Mouse (Mus musculus) neural tube, embryonic 14.5 days (tissue): ENCODE measurements around the gene Rac2. TPM values are rescaled to one million over a fixed set of nuclear protein-coding genes. Genes with fewer than 3 reads are reported as not detected.

Experiments used
- ATAC-seq: fragments of 200-750 bp; cut with Nextera tagmentation; 2 replicates; pipeline ENCODE4 v1.8.0; 2017; ENCODE audit warnings: low read depth, mild to moderate bottlenecking, moderate TSS enrichment, moderate library complexity
- H3K27ac ChIP-seq: fragments of 300-500 bp; sonication (generic); 2 replicates; pipeline ENCODE4 v1.5.1; 2014; ENCODE audit warnings: low read depth, mild to moderate bottlenecking, control low read depth, low read length, moderate library complexity, mixed read lengths
- H3K27me3 ChIP-seq: fragments of 300-500 bp; sonication (generic); 2 replicates; pipeline ENCODE4 v1.6.1; 2014; ENCODE audit warnings: low read length; ENCODE audit not compliant: control insufficient read depth, insufficient read depth
- H3K36me3 ChIP-seq: fragments of 300-500 bp; sonication (generic); 2 replicates; pipeline ENCODE4 v1.6.1; 2014; ENCODE audit warnings: low read length, mixed read lengths; ENCODE audit not compliant: control insufficient read depth, insufficient read depth
- H3K4me1 ChIP-seq: fragments of 300-500 bp; sonication (generic); 2 replicates; pipeline ENCODE4 v1.6.1; 2014; ENCODE audit warnings: low read length; ENCODE audit not compliant: control insufficient read depth, insufficient read depth
- H3K4me2 ChIP-seq: fragments of 300-500 bp; sonication (generic); 2 replicates; pipeline ENCODE4 v1.6.1; 2014; ENCODE audit warnings: mild to moderate bottlenecking, low read depth, low read length, control low read depth
- H3K4me3 ChIP-seq: fragments of 300-500 bp; sonication (generic); 2 replicates; pipeline ENCODE4 v1.5.1; 2014; ENCODE audit warnings: low read depth, low read length, control low read depth, mixed read lengths
- H3K9ac ChIP-seq: fragments of 300-500 bp; sonication (generic); replicated peaks from 2 replicates; pipeline ENCODE4 v1.6.1; 2014; ENCODE audit warnings: low read depth, mild to moderate bottlenecking, control low read depth, low read length, mixed read lengths
- H3K9me3 ChIP-seq: fragments of 300-500 bp; sonication (generic); 2 replicates; pipeline ENCODE4 v1.6.1; 2016; ENCODE audit warnings: low read length; ENCODE audit not compliant: control insufficient read depth
- WGBS: fragments of 180-500 bp; shearing (Covaris S2); extraction: QIAGEN DNeasy Blood & Tissue Kit; methylation state at CpG from one replicate; pipeline ENCODE4 v1.1.7; 2014; 5-methylcytosine and 5-hydroxymethylcytosine counted together
- polyA plus RNA-seq: library from polyadenylated mRNA; unstranded; fragments of >200 nt; fragmentation: Nextera tagmentation; extraction: Ambion mirVana; gene quantifications from 2 replicates; pipeline ENCODE4 v1.2.1, GENCODE M21; 2014

The Rac2 gene
- polyA plus RNA-seq, 1 experiment from 2014 or later, result 6.9 TPM

DNA sequence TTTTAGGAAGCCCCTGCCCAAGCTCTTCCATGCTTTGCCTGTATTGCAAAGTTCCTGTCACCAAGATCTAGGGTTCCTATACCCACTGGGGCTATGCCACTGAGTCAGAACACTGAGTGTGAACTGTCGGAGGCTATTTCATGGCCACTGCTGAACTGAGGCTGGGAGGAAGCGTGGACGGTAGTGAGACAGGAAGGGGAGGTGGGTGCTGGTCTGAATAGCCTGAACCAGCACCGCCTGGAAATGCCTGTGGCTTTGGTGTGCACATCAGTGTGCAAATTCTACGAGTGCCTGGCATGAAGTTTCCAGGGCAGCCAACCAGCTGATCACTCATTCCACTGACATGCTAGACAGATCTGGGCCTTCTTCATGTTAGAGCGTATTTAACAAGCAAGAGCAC is 50.7 kb downstream of the Rac2 start:
- H3K27ac ChIP-seq, result no peak overlapping the region
- no peaks in the 10 kb centered on the region for H3K27me3 ChIP-seq
- H3K9me3 ChIP-seq, result no peaks in the 10 kb centered on the region
- no peaks in the 10 kb centered on the region for H3K36me3 ChIP-seq
- H3K4me1 ChIP-seq, result no peaks in the 10 kb centered on the region
- no peak overlapping the region for H3K4me3 ChIP-seq
- ATAC-seq, result no peak
- WGBS, result 76% methylated on average over 6 of the region's 6 CpGs
- no peak overlapping the region for H3K4me2 ChIP-seq
- no peak overlapping the region for H3K9ac ChIP-seq

GRCm38 (mm10) chr15:78521331-78521730 is 51.3 kb downstream of the Rac2 start:
- Histone ChIP-seq H3K4me1 (no peaks in the 10 kb centered on the region), H3K9ac (no peak overlapping the region), H3K4me3 (no peak overlapping the region), H3K27ac (no peak overlapping the region), H3K27me3 (no peaks in the 10 kb centered on the region), H3K4me2 (no peak overlapping the region), H3K36me3 (no peaks in the 10 kb centered on the region), H3K9me3 (no peaks in the 10 kb centered on the region)
- WGBS, result 73% methylated on average over 8 of the region's 8 CpGs
- ATAC-seq, result no peak

DNA sequence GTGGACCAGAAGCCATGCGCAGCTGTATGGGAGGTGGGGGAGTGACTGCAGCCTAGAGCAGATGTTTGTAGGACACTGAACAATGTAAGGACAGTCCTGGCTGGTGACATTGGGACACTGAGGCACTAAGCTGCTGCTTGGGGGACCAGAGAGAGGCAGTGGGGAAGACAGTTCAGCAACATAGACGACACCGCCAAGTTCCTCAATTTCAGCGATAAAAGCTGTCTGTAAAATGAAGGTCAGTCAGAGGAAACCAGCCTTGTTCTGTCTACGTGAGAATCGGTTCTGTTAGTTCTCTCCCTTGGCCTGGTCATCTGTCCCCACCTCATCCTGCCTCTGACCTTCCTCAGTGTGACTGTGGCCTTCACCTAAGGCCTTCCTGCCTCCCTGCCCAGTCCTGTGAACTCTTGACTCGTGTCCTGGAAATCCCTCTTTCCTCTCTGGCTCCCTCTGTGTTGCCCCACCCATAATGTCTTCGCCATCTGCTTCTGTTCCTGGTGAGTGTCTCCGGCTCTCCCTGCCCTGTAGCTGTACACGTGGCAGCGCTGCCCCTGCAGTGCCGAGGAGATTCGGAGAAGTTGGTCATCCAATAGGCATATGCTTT is 52.4 kb downstream of the Rac2 start:
- Histone ChIP-seq H3K4me3 (no peak overlapping the region), H3K36me3 (no peaks in the 10 kb centered on the region), H3K4me1 (no peaks in the 10 kb centered on the region), H3K9ac (no peak overlapping the region), H3K27ac (no peak overlapping the region), H3K27me3 (no peaks in the 10 kb centered on the region), H3K9me3 (no peaks in the 10 kb centered on the region), H3K4me2 (no peak overlapping the region)
- WGBS, result 74% methylated on average over 13 of the region's 13 CpGs
- ATAC-seq, result no peak

GRCm38 (mm10) chr15:78518221-78518620 is 54.4 kb downstream of the Rac2 start:
- Histone ChIP-seq H3K4me2 (no peak overlapping the region), H3K27me3 (no peaks in the 10 kb centered on the region), H3K36me3 (no peaks in the 10 kb centered on the region), H3K9me3 (no peaks in the 10 kb centered on the region), H3K27ac (no peak overlapping the region), H3K9ac (no peak overlapping the region), H3K4me3 (no peak overlapping the region), H3K4me1 (no peaks in the 10 kb centered on the region)
- WGBS, result 70% methylated on average over 7 of the region's 7 CpGs
- ATAC-seq, result no peak

DNA sequence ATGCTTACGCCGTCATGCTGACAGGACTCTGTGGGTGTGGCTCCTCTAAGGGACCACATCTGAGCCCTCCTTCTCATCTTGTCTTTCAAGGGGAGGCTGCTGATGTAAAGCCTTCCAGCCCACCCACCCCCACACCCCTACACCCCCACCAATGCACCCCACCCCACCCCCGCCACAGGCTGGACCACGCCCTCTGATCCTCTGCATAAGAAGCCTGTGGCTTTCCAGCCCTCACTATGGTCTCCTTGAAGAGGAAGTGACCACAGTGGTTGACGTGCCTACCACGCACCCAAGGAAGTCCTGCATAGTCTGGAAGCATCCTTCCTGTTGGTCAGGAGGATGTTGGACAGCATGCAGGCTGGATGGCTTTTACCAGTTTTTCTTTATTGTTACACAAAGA is 56.8 kb downstream of the Rac2 start:
- no peak overlapping the region for H3K9ac ChIP-seq
- H3K9me3 ChIP-seq, result no peaks in the 10 kb centered on the region
- no peaks in the 10 kb centered on the region for H3K4me1 ChIP-seq
- H3K27me3 ChIP-seq, result no peaks in the 10 kb centered on the region
- 90% methylated on average over 6 of the region's 6 CpGs for WGBS
- H3K4me3 ChIP-seq, result no peak overlapping the region
- H3K36me3 ChIP-seq, result no peaks in the 10 kb centered on the region
- H3K4me2 ChIP-seq, result no peak overlapping the region
- no peak overlapping the region for H3K27ac ChIP-seq
- ATAC-seq, result no peak

DNA sequence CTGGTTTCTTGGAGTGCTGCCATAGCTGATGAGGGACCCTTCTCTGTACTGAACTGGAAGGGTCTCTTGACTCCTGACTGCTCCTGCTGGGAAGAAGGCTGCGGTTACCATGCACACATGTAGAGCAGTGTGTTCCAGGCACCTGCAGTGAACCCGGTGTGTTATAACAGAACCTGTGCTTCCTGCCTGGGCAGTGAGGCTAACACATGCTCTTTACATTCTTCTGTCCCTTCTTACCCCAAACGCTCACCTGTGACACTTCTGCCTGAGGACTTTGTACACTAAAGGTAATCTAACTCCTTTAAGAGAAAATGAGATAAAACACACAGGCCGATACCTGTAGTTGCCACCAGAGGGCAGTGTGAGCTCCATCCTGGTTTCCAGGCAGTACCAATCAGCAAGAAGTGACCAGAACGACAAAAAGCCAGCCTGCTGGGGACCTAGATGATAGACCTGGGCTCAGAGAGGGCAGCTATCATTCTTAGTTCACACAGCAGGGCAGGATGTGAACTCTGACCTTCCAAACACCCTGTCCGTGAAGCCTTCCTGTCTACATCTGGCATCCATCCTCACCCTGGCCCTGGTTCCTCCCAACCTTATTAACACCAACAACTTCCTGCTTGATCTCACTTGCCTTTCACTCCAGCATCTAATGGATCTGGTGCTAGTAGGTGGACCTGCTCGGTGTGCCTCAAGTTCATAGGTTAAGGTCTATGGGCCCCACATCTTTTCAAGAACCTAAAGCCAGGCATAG is 58.0 kb downstream of the Rac2 start:
- 36% methylated on average over 7 of the region's 7 CpGs for WGBS
- peak; percentile 46; the same call in 1 of the 2 replicates for ATAC-seq
- H3K4me1 ChIP-seq, result no peaks in the 10 kb centered on the region
- no peak overlapping the region for H3K4me3 ChIP-seq
- H3K9me3 ChIP-seq, result no peaks in the 10 kb centered on the region
- H3K9ac ChIP-seq, result no peak overlapping the region
- H3K27ac ChIP-seq, result no peak overlapping the region
- no peaks in the 10 kb centered on the region for H3K27me3 ChIP-seq
- no peak overlapping the region for H3K4me2 ChIP-seq
- H3K36me3 ChIP-seq, result no peaks in the 10 kb centered on the region

DNA sequence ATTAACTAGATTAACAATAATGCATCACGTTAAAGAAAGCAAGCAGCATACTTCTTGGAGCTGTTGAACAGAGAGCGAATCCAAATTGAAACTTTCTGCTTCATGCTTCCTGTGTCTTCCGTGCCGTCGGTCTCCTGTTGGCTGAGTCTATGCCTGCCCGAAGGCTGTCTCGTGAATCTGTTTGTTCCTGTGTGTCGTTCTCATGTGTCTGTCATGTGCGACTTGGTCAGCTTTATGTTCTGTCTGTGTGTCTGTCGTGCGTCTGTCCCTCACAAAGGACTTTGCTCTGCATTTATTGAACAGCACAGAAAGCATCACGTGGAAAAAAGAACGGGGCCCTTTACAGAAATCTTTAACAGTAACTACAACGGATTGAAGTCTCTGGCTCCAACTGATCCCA is 59.6 kb downstream of the Rac2 start:
- Histone ChIP-seq H3K9me3 (no peaks in the 10 kb centered on the region), H3K9ac (no peak overlapping the region), H3K27ac (no peak overlapping the region), H3K36me3 (no peaks in the 10 kb centered on the region), H3K27me3 (no peaks in the 10 kb centered on the region), H3K4me2 (no peak overlapping the region), H3K4me1 (no peaks in the 10 kb centered on the region), H3K4me3 (no peak overlapping the region)
- ATAC-seq, result no peak
- WGBS, result 87% methylated on average over 14 of the region's 14 CpGs

DNA sequence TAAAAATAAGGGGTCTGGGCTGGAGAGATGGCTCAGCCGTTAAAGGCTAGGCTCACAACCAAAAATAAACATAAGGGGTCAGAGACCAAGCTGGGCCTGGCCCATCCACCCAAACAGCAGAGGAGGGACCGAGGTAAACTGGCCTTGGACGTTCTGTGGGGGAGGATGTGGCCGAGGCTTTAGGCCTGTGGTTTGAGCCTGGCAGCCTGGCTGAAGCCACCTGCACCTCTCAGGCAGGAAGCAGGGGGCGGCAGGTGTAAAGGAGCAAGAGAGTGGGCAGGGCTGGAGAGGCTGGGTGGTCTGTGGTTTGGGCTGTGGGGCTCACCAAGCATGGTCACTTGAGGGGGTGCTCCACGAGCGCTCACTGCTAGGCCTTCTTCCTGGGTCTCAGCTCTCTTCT is 60.6 kb downstream of the Rac2 start:
- H3K4me1 ChIP-seq, result no peaks in the 10 kb centered on the region
- no peaks in the 10 kb centered on the region for H3K36me3 ChIP-seq
- WGBS, result 86% methylated on average over 7 of the region's 7 CpGs
- H3K4me2 ChIP-seq, result no peak overlapping the region
- H3K9me3 ChIP-seq, result no peaks in the 10 kb centered on the region
- H3K27ac ChIP-seq, result no peak overlapping the region
- ATAC-seq, result no peak
- no peak overlapping the region for H3K9ac ChIP-seq
- no peak overlapping the region for H3K4me3 ChIP-seq
- no peaks in the 10 kb centered on the region for H3K27me3 ChIP-seq

DNA sequence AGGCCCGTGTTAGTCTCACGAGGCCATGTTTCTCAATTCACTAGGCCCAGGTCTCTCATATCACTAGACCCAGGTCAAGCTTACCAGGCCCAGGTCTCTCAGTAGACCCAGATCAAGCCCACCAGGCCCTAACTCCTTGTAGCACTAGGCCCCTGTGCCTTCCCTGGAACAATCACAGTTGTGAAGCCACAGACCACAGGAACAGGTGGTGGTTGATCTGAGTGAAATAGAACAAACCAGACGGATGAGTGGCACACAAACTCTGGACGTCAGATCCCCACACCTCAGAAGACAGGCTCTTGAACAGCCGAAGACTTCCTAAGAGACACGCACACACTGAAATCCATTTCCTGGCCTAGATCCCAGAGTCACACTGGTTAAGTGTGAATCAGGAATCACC is 61.8 kb downstream of the Rac2 start:
- H3K9ac ChIP-seq, result no peak overlapping the region
- H3K36me3 ChIP-seq, result no peaks in the 10 kb centered on the region
- H3K27me3 ChIP-seq, result no peaks in the 10 kb centered on the region
- no peak for ATAC-seq
- no peaks in the 10 kb centered on the region for H3K4me1 ChIP-seq
- H3K4me3 ChIP-seq, result no peak overlapping the region
- no peak overlapping the region for H3K4me2 ChIP-seq
- no peaks in the 10 kb centered on the region for H3K9me3 ChIP-seq
- WGBS, result 92% methylated on average over 6 of the region's 6 CpGs
- H3K27ac ChIP-seq, result no peak overlapping the region
